Mouse (Mus musculus) inflammation-experienced regulatory T-cells, adult 6 months (primary cell): ENCODE data around the gene Trhr2. TPM values are rescaled to one million over a fixed set of nuclear protein-coding genes. Genes with fewer than 3 reads are reported as not detected.

Experiments
- polyA plus RNA-seq, 3 experiments: library from polyadenylated mRNA; unstranded; fragments of 100-300 nt; shearing (Covaris generic); gene quantifications; one replicate each; pipeline ENCODE4 v1.2.1; 2017

The Trhr2 gene
- polyA plus RNA-seq, 3 experiments from 2014 or later: not detected

Other genes starting within 250 kb of the Trhr2 start
- 1 to 10 TPM in 2 of 3 experiments, under 1 TPM in 1; 0.65 to 2.6 (median 1.3) TPM for gene Zfpm1, start 78.6 kb downstream of the Trhr2 start, polyA plus RNA-seq
- 10 to 100 TPM; 12.0 to 16.0 (median 13.0) TPM for gene Zc3h18, start 15.9 kb upstream of the Trhr2 start, polyA plus RNA-seq
- under 1 TPM in 1 of 3 experiments, not detected in 2; 0.64 TPM for gene Il17c, start 61.3 kb upstream of the Trhr2 start, polyA plus RNA-seq
- gene Cyba, start 72.2 kb upstream of the Trhr2 start, polyA plus RNA-seq: 100 to 1,000 TPM; 664 to 875 (median 733) TPM
- gene Mvd, start 82.7 kb upstream of the Trhr2 start, polyA plus RNA-seq: 10 to 100 TPM in 2 of 3 experiments, 1 to 10 TPM in 1; 6.6 to 15.3 (median 12.7) TPM
- 10 to 100 TPM in 1 of 3 experiments, 1 to 10 TPM in 2; 2.6 to 13.9 (median 3.9) TPM for gene Snai3, start 100.0 kb upstream of the Trhr2 start, polyA plus RNA-seq
- gene Rnf166, start 115.3 kb upstream of the Trhr2 start, polyA plus RNA-seq: 10 to 100 TPM; 30.5 to 56.1 (median 31.2) TPM
- 10 to 100 TPM in 1 of 3 experiments, 1 to 10 TPM in 2; 8.1 to 12.5 (median 9.3) TPM for gene Ctu2, start 115.4 kb upstream of the Trhr2 start, polyA plus RNA-seq
- gene Piezo1, start 190.6 kb upstream of the Trhr2 start, polyA plus RNA-seq: 10 to 100 TPM; 12.9 to 16.2 (median 14.5) TPM
- gene Cdt1, start 207.3 kb upstream of the Trhr2 start, polyA plus RNA-seq: 10 to 100 TPM; 11.5 to 19.8 (median 11.7) TPM
- gene Aprt, start 216.2 kb upstream of the Trhr2 start, polyA plus RNA-seq: 100 to 1,000 TPM; 168 to 215 (median 192) TPM